Mouse (Mus musculus): ENCODE data around the gene Enpp3. TPM values are rescaled to one million over a fixed set of nuclear protein-coding genes. Genes with fewer than 3 reads are reported as not detected.

Enpp3 gene
- total and polyA plus RNA-seq, 3 experiments: 2.3 to 3.3 (median 2.4) TPM

- no peak for TF ChIP-seq EP300 (IDR thresholded peaks at IDR 0.05; ENCODE audit: insufficient read depth, low read depth, low read length)
- TF ChIP-seq CTCF (IDR thresholded peaks at IDR 0.05): no peak
- TF ChIP-seq POLR2A (IDR thresholded peaks at IDR 0.05; ENCODE audit: insufficient read depth, low read depth, low read length): no peak
- Histone ChIP-seq H3K27ac (no peak overlapping the region), H3K9ac (ENCODE audit: low read depth, low read length) (no peak overlapping the region), H3K79me2 (replicated peaks; ENCODE audit: control insufficient read depth, insufficient read depth, low read length) (no peaks in the 10 kb centered on the region), H3K27me3 (ENCODE audit: control insufficient read depth, insufficient read depth, low read length) (no peaks in the 10 kb centered on the region), H3K4me1 (ENCODE audit: control insufficient read depth, insufficient read depth, low read length) (no peaks in the 10 kb centered on the region), H3K36me3 (ENCODE audit: control insufficient read depth, insufficient read depth, low read length) (no peaks in the 10 kb centered on the region), H3K4me3 (no peak overlapping the region)
- WGBS: 95% methylated on average over 3 of the region's 3 CpGs
- intact Hi-C loops (cut with DNase I): no loop called here
- no peak for DNase-seq
Measured at GRCm38 (mm10) chr10:24783946-24784345, 58.7 kb downstream of the Enpp3 start.

- Histone ChIP-seq H3K79me2 (replicated peaks; ENCODE audit: control insufficient read depth, insufficient read depth, low read length) (no peaks in the 10 kb centered on the region), H3K27ac (peak overlapping the region; percentile 23; the same call in 1 of the 2 replicates), H3K36me3 (ENCODE audit: control insufficient read depth, insufficient read depth, low read length) (no peaks in the 10 kb centered on the region), H3K4me1 (ENCODE audit: control insufficient read depth, insufficient read depth, low read length) (no peaks in the 10 kb centered on the region), H3K9ac (ENCODE audit: low read depth, low read length) (no peak overlapping the region), H3K27me3 (ENCODE audit: control insufficient read depth, insufficient read depth, low read length) (no peaks in the 10 kb centered on the region), H3K4me3 (no peak overlapping the region)
- DNase-seq: no peak
- WGBS: 61% methylated on average over 11 of the region's 11 CpGs
- intact Hi-C loops (cut with DNase I): no loop called here
- TF ChIP-seq POLR2A (IDR thresholded peaks at IDR 0.05; ENCODE audit: insufficient read depth, low read depth, low read length) (no peak), CTCF (IDR thresholded peaks at IDR 0.05) (no peak), EP300 (IDR thresholded peaks at IDR 0.05; ENCODE audit: insufficient read depth, low read depth, low read length) (no peak)
Measured at GRCm38 (mm10) chr10:24778643-24779020, 64.0 kb downstream of the Enpp3 start.

- H3K79me2 ChIP-seq (replicated peaks; ENCODE audit: control insufficient read depth, insufficient read depth, low read length): no peaks in the 10 kb centered on the region
- no peaks in the 10 kb centered on the region for H3K27me3 ChIP-seq (ENCODE audit: control insufficient read depth, insufficient read depth, low read length)
- peak overlapping the region; percentile 23; the same call in 1 of the 2 replicates for H3K27ac ChIP-seq
- no peaks in the 10 kb centered on the region for H3K36me3 ChIP-seq (ENCODE audit: control insufficient read depth, insufficient read depth, low read length)
- DNase-seq: peak; percentile 39 to 56
- H3K9ac ChIP-seq (ENCODE audit: low read depth, low read length): no peak overlapping the region
- H3K4me3 ChIP-seq: no peak overlapping the region
- intact Hi-C loops (cut with DNase I): no loop called here
- WGBS: 71% methylated on average over 14 of the region's 14 CpGs
- TF ChIP-seq POLR2A (IDR thresholded peaks at IDR 0.05; ENCODE audit: insufficient read depth, low read depth, low read length) (no peak), EP300 (IDR thresholded peaks at IDR 0.05; ENCODE audit: insufficient read depth, low read depth, low read length) (no peak), CTCF (IDR thresholded peaks at IDR 0.05) (no peak)
- no peaks in the 10 kb centered on the region for H3K4me1 ChIP-seq (ENCODE audit: control insufficient read depth, insufficient read depth, low read length)
Measured at GRCm38 (mm10) chr10:24777916-24778642, 64.5 kb downstream of the Enpp3 start.

GRCm38 (mm10) chr10:24769496-24769895 lies 73.1 kb downstream of the Enpp3 start:
- Histone ChIP-seq H3K79me2 (replicated peaks; ENCODE audit: control insufficient read depth, insufficient read depth, low read length) (no peaks in the 10 kb centered on the region), H3K27me3 (ENCODE audit: control insufficient read depth, insufficient read depth, low read length) (no peaks in the 10 kb centered on the region), H3K36me3 (ENCODE audit: control insufficient read depth, insufficient read depth, low read length) (no peaks in the 10 kb centered on the region), H3K4me1 (ENCODE audit: control insufficient read depth, insufficient read depth, low read length) (no peaks in the 10 kb centered on the region), H3K9ac (ENCODE audit: low read depth, low read length) (no peak overlapping the region), H3K27ac (no peak overlapping the region), H3K4me3 (no peak overlapping the region)
- 78% methylated on average over 7 of the region's 7 CpGs for WGBS
- no peak for TF ChIP-seq POLR2A (IDR thresholded peaks at IDR 0.05; ENCODE audit: insufficient read depth, low read depth, low read length)
- no peak for TF ChIP-seq CTCF (IDR thresholded peaks at IDR 0.05)
- no peak for TF ChIP-seq EP300 (IDR thresholded peaks at IDR 0.05; ENCODE audit: insufficient read depth, low read depth, low read length)
- no peak for DNase-seq
- intact Hi-C loops (cut with DNase I): no loop called here

- Histone ChIP-seq H3K9ac (ENCODE audit: low read depth, low read length) (no peak overlapping the region), H3K27me3 (ENCODE audit: control insufficient read depth, insufficient read depth, low read length) (no peaks in the 10 kb centered on the region), H3K79me2 (replicated peaks; ENCODE audit: control insufficient read depth, insufficient read depth, low read length) (no peaks in the 10 kb centered on the region), H3K36me3 (ENCODE audit: control insufficient read depth, insufficient read depth, low read length) (no peaks in the 10 kb centered on the region), H3K4me3 (no peak overlapping the region), H3K4me1 (ENCODE audit: control insufficient read depth, insufficient read depth, low read length) (no peaks in the 10 kb centered on the region), H3K27ac (no peak overlapping the region)
- no peak for DNase-seq
- 74% methylated on average over 11 of the region's 11 CpGs for WGBS
- TF ChIP-seq EP300 (IDR thresholded peaks at IDR 0.05; ENCODE audit: insufficient read depth, low read depth, low read length) (no peak), POLR2A (IDR thresholded peaks at IDR 0.05; ENCODE audit: insufficient read depth, low read depth, low read length) (no peak), CTCF (IDR thresholded peaks at IDR 0.05) (no peak)
- intact Hi-C loops (cut with DNase I): no loop called here
Measured at GRCm38 (mm10) chr10:24767695-24768094, 74.9 kb downstream of the Enpp3 start.

GRCm38 (mm10) chr10:24766061-24766460 lies 76.6 kb downstream of the Enpp3 start:
- Histone ChIP-seq H3K79me2 (replicated peaks; ENCODE audit: control insufficient read depth, insufficient read depth, low read length) (no peaks in the 10 kb centered on the region), H3K36me3 (ENCODE audit: control insufficient read depth, insufficient read depth, low read length) (no peaks in the 10 kb centered on the region), H3K27me3 (ENCODE audit: control insufficient read depth, insufficient read depth, low read length) (no peaks in the 10 kb centered on the region), H3K4me3 (no peak overlapping the region), H3K4me1 (ENCODE audit: control insufficient read depth, insufficient read depth, low read length) (no peaks in the 10 kb centered on the region), H3K27ac (no peak overlapping the region), H3K9ac (ENCODE audit: low read depth, low read length) (no peak overlapping the region)
- intact Hi-C loops (cut with DNase I): no loop called here
- no peak for DNase-seq
- no peak for TF ChIP-seq POLR2A (IDR thresholded peaks at IDR 0.05; ENCODE audit: insufficient read depth, low read depth, low read length)
- TF ChIP-seq CTCF (IDR thresholded peaks at IDR 0.05): no peak
- no peak for TF ChIP-seq EP300 (IDR thresholded peaks at IDR 0.05; ENCODE audit: insufficient read depth, low read depth, low read length)
- 77% methylated on average over 1 of the region's 1 CpGs for WGBS

All from heart, adult 2 months (tissue).